Mouse (Mus musculus) layer of hippocampus, adult 18-20 months (tissue): ENCODE measurements at regions not wholly inside any gene's neighbourhood (a gene's known extent, or its start where the extent isn't known, plus 50 kb on each side); places are given as distances from the start of the nearest gene placed in this dataset.
"Not testable (repeated sequence)": the region's sequence is repeated elsewhere in the genome, so short reads cannot be mapped to it uniquely, and the experiment has no call there.

ENCODE experiments used
- DNase-seq, 2 experiments: peaks; one replicate each; pipeline ENCODE4 v3.0.0; 2022; ENCODE audit warnings: low spot score in 2 of 2

DNA sequence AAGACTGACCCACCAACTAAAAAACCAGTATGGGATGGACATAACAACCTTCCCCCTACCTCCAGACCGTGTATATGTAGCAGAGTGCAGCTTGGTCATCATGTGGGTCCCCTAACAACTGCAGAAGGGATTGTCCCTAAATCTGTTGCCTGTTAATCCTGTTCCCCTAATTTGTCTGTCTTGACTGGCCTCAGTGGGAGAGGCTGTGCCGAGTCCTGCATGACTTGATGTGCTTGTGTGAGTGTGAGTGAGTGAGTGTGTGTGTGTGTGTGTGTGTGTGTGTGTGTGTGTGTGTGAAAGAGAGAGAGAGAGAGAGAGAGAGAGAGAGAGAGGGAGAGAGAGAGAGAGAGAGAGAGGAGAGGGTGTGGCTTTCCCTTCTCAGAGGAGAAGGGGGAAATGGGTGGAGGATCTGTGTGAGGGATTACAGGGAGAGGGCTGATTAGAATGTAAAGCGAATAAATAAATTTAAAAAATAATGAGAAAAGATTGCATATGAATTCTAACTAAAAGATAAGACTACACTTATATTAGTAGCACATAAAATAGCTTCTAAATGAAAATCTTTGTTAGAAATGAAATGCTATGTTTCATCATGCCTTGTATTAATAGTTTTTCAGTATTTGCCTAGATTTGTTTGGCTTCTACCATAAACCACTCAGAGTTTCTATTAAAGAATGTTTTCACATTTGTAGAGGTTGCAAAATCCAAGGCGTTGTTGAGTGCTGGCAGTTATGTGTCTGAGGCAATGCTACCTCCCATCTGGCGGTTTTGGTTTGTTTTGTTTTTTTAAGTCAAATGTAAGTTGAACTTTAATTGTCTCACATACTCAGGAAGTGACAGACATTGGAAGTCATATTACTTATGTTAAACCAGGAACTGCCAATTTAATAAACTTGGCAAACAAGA, 740.9 kb downstream of the Abca13 start:
- DNase-seq, result peak in 1 of 2 experiments; percentile 13

DNA sequence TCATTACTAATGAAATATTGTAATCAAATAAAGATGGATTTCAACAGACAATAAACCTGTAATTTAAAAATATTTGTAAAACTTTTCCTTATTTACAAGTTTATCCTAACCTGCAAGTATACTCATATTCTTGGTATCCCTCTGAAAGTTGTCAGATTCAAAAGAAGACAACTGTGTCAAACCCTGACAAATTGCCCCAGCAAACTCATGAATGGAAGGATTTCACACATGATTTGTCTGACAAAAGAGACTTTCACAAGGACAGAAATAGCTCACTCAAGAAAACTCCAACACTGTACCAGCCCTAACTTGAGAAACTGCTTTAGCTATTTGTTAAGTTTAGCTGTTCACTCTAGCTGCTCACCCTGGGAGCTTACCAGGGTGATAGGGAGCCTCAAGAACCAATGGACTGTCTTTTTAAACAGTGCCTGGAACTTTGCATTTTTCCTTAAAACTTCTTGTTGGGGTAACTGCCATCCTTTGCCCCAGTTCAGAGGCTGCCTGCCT, 771.0 kb downstream of the Abca13 start:
- DNase-seq, result no peak

DNA sequence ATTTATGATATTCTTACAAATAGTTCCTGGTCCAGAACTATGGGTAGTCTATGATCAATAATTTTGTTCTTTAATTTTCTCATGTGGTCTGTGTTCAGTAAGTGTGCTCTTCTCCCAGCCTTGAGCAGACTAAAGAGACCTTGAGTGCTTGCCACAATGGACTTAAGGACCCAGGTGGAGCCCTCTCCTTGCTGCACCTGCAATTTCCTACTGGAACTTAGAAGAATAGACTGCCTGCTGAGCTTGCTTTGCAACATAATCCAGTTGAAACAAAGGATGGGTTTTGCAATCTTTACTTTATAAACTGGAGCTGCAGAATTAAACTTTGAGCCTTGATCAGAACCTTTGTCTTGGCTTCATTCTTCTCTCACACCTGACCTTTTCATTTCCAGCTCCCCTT, 791.2 kb downstream of the Abca13 start:
- DNase-seq, result no peak

DNA sequence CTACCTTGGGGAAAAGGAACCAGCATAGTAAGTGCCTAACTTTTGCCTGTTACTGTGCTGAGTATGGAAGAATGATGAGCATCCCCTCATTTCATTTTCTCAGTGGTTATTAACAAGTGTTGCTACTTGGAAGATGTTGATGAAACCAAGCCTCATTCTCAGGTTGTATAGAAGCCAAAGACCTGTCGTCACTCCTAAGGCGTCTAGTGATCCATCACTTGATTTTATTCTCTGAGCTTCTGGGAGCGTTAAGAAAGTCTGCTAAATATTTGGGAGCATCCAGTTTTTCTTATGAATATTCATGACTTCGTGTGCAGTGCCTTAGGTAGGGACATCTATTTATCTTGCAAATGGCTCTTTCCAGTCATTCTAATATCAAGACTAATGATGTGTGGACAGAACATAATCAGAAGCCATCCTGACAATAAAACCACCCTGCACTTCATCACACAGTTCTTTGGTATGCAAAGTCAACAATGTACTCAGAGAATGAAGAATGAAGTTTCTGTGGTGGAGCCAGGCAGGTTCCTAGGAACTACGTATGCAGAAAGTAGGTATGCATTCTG, 802.9 kb downstream of the Abca13 start:
- DNase-seq, result no peak

DNA sequence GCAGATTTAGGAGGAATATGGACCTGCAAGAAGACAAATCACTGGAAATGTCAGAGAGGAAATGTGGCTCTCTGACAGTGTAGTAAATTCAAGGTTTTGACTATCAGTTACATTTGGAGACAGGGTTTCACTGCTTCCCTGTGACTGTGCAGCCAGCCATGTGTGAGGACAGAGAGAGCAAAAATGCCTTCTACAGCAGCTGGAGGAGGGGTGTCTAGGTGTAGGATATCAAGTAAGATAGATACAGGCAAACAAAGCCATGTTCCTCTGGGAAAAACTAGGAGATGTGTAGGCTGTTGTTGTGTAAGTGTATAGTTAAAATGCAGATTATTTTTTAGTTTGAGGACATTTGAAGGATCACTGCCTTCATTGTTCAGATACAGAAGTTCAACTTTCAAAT, 803.6 kb downstream of the Abca13 start:
- no peak for DNase-seq

DNA sequence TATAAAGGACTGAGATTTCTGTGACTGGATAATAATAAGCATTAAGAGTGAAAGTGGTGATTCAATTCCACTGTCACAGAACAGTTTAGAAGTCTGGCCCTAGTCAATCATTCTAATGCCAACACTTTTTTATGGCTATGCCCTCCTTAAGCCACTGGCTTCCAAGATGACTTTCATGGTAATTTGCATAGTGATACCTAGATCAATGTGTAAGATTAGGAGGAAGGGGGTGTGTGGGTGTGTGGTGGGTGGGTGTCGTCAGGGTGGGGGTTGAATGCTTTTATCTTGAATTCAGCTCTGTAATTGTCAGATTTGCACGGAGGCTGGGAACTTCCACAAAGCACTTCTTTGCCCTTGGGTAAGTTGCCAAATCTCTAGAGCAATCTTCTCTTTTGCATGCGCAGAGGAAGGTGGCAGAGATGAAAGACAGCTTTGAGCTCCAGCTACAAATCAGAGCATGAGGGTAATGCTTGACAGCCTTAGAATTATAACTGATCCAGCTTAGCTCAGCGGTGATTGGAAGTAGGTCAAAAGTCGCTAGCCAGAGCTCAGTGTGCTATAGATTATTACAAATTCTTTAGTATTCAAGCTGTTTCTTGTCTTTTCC, 805.9 kb downstream of the Abca13 start:
- DNase-seq, result no peak

DNA sequence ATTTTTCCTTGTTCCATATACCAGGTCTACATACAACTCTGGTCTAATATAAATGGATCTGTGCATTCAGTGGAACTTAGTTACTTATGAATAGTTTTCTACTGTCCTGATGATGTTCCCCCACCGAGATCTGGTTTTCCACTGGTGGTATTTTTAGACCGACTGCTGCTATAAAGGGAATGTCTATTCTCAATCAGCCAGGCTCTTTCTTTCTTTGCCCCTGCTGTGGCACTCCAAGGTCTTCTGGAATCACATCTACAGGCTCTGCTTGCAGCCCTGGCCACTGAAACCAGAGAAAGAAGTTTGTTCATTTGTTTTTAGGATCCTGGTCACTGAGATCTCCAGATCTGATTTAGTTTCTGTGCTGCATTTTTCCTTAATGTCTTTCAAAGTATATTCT, 810.4 kb downstream of the Abca13 start:
- DNase-seq, result no peak

DNA sequence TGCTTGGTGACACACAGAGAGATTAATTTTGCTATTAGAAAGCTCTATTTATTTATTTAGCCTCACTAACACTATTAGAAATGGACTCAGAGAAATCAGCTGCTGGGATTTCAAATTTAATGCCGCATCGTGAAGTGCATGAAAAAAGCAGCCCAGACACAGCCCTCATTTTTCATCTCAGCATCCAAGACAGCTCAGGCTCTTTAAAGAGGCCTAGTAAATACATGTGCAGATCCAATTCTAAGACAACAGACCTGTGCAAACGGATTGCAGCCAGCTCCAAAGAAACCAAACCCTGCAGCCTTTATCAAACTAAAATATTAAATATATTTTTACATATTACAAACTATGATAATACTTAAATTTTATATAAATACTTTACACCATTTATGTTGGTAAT, 815.1 kb downstream of the Abca13 start:
- DNase-seq, result no peak

DNA sequence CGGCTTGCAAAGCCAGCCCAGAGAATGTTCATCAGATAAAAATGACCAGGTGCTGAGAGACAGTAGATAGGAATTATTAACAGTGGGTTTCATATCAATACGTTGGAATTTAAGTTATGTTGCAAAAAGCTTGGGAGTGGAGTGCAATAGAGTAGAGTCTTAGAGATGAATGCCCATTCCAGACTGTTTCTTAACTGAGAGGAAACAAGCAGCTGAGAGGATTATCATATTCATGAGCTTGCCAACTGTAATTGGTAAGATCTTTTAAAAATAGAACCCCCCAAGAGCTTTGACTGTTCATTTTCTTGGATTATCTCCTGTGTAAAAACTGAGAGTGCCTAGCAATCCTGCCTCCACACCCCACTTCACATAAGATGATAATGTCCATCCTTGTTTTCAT, 854.9 kb downstream of the Abca13 start:
- DNase-seq, result no peak

DNA sequence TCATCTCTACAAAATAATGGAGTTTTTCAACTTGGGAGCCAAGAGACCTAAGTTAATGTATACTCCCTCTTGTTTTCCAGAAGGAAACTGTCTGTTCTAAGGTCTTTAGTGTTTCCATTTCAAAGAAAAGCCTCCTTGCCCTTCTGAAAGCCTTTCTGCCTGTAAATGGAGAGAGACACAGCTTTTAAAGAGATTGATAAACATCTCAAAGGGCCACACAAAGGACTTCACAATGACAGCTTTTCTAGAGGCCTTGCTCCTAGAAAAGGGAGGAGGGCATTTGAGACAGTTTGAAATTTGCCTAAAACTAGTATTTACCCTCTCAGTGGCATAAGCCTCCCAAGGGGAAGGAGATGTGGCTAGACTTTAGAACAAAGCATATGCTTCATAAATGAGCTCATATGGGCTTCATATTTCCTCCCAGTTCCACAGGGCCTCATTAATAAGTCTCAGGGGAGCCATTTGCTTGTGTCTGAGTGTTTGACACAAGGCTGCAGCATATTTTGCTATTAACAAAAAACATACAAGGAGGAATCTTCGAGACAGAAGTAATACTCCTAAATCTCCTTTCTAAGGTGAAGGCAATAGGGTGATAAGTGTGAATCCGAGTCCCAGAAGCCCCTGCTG, 860.0 kb downstream of the Abca13 start:
- no peak for DNase-seq

DNA sequence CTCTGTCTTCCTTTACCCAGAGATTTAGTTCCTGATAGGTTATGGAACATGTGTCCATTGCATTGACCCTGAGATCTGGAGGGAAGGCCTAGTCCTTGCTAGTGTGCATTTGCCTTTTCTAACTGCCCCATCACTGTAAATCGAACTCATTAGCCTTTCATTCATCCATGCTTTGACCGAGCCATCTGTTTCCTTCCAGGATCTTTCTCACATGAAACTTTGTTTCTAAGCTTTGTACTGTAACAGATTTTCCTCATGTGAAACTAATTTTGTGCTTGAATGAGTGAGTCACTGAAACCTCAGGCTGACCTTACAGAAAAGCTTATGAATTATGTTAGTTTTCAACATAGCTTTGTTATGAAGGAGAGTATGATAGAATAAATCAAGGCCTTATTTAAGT, 880.1 kb downstream of the Abca13 start:
- DNase-seq, result no peak

DNA sequence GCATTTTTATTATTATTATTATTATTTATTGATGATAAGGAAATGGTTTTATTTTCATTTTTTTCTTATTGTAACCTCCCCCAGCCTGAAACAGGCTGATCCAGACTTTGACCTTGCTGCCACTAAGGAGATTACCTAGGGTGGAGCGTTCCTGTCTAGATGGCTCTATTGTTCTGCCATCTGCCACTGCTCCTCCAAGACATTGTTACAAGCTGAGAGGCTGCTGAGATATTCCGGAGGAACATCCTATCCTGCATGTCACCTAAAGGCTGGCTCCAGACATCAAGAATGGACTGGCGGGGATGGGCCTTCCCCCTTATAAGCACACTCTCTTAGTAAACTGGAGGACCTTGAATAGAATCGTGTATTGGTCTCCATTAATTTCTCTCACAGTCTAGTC, 896.2 kb downstream of the Abca13 start:
- DNase-seq, result no peak

DNA sequence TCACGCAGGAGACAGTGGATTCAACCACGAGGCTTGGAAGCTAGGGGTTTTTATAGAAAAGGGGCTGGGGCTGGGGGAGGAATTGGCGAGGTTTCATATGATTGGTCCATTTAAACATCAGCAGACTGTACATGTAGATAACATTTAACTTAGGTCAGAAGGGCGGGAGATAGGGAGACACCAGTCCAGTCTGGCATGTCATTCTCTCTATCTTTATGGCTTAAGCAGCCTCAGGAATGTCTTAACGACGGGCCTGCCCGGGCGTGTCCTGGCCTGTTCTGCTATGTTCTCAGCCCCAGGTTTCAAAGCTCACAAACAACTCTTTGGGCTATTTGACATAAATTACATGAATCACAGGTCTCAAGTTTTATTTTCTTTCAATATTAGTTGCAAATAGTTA, 910.6 kb downstream of the Abca13 start:
- DNase-seq, result not testable (repeated sequence)

DNA sequence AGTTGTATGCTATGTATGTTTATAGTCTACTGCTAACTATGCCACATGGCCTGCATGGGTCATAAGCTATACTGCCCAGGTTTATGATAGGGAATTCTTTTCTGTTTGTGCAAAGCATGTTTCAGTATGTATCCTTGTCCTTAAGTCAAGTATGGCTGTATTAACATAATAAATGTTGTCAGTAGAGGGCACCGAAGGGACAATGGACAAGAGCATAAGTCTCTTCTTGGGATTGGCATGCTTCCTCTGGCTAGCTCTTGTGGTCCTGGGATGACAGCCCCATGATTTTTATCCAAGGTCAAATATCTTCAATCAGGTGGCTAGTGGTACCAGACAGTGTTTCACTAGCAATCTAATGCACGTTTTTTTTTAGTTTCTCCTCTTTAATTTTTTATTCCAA, 913.3 kb downstream of the Abca13 start:
- DNase-seq, result no peak

DNA sequence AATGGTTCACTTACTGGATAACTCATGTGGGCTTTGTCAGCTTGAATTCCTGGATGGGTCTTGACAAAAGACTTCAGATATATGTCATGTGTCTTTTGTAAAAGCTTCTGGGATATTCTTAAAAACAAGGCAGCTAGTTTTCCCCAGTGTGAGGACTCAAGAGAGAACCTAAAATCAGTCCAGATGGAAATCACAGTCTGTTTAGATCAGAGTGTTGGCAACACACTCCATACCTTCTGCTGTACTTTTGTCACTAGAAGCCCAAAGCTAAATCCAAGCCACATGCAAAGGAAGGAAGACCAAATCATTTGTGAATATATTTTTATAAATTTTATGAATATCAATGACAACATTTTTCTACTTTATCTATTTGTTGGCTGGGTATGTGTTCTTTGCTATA, 950.4 kb downstream of the Abca13 start:
- DNase-seq, result peak in 1 of 2 experiments; percentile 14

DNA sequence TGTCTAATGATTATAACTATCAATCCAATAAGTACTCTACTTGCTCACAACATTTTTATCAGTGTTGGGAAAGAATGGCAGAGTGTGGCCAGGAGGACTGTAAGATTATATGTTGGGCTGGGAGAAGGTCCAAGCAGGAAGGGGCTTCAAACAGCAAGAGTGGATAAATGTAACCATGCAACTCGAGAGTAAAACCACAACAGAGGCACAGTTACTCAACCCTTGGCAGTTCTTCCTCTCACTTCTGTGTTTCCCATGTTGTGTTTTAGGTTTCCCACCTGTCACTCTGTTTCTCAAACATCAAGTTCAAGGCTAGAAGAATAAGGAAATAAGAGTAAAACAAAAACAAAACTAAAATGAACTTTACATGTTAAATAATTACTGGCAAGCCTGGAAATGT, 957.4 kb downstream of the Abca13 start:
- DNase-seq, result no peak

DNA sequence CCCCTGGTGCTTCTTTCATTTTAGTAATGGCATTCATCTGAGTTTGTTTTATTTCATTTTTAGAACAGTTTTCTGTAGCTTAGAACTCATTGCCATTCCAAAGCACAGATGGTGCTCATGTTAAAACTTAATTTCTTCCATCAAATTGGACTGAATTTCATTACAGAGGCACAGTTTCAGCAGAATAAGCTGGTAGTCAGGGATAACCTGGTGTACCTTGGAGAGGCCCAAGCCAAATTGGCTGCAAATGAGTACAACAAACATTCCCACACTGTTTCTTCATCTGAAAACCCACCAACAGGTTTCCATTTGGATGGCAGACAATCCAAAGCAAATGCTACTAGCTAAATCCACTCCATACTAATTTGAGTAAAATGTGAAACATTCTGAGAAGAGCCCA, 960.2 kb upstream of the Vwc2 start:
- peak; percentile 23 to 67 for DNase-seq

DNA sequence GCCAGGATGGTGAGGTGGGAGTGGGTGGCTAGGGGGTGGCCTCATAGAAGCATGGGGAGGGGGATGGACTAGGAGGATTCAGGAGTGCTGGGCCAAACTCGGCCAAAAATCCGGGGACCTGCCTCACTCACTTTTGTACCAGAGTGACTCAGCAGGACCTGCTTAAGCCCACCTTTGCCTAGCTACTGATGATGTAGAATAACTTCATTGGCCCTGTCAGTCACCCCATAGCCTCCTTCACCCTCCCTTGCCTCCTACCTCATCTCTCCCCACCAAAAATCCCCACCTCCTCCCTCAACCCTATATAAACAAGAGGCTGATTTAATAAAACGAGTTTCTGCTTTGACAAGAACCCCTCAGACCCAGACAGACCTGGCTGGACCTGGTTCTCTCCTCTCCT, 920.3 kb upstream of the Vwc2 start:
- DNase-seq, result no peak

DNA sequence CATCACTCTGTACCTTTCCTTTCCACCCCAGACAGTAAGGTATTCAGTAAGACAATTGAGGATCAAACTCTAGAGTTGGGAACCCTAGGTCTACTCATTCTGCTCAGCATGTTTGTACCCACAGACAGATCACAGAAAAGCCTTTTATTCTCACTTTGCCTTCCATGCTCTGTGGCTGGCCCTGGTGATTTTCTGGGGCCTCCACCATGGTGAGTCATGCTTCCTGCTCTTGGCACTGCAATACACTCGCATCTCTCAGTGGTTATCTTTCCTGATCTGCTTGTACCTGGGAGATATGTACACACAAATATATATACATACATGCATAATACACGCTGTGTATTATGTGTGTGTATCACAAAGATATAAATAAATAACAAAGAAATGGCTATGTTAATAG, 919.2 kb upstream of the Vwc2 start:
- no peak for DNase-seq

DNA sequence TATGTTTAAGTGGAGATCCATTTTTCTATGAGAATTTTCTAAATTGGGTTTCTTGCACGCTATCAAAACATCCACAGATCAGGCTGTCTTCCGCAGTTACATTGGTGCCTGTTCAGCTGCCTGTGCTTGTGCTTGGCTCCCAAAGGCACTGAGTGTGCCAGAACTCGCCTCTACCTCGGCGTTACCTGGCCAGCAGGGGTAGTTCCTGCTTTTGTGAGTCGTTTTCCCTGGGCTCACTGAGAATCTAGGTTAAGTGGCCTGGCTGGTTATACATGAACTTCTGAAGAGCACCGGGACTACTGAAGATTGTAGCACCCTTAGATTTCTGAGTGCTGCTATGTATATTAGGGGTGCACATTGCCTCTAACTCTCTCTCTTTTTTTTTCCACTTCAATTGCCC, 913.0 kb upstream of the Vwc2 start:
- no peak for DNase-seq

DNA sequence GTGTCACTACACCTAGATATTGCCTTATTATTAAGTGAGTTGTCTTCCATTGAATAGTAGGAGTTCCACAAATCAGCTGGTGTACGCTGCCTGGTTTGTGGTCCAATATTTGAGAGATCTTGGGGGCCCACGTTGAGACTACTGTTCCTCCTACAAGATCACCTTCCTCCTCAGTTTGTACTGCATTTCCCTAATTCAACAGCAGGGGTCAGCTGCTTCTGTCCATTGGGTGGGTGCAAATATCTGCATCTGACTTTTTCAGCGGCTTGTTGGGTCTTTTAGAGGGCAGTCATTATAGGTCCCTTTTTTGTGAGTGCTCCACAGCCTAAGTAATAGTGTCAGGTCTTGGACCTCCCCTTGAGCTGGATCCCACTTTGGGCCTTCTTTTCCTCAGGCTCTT, 908.8 kb upstream of the Vwc2 start:
- no peak for DNase-seq
